Mouse (Mus musculus): Measurements from ENCODE around the gene Cd44.

The Cd44 gene

DNA sequence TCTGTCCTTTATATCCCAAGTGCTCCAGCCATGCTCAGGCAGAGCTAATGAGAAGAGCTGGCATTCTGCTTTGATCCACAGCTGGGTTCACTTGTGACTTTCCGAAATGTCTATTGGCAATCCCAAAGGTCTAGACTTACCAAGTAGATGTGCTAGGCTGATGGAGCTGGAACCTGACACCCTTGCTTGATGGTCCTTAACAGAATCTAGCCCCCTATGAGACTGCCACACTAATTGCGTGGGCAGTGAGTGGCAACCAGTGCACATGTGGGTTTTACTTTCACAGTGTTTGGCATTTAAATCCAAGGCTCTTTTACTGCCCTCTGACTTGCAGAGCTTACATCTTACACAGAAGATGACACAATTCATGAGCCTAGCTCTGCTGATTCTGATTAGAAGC lies 29.0 kb downstream of the Cd44 start:
- DNase-seq (ENCODE audit: extremely low spot score) = no peak

GRCm38 (mm10) chr2:102868444-102868843 lies 33.0 kb downstream of the Cd44 start:
- DNase-seq (ENCODE audit: extremely low spot score) = no peak

- no peak for DNase-seq (ENCODE audit: extremely low spot score)
Measured at GRCm38 (mm10) chr2:102867396-102868088, 33.9 kb downstream of the Cd44 start.

DNA sequence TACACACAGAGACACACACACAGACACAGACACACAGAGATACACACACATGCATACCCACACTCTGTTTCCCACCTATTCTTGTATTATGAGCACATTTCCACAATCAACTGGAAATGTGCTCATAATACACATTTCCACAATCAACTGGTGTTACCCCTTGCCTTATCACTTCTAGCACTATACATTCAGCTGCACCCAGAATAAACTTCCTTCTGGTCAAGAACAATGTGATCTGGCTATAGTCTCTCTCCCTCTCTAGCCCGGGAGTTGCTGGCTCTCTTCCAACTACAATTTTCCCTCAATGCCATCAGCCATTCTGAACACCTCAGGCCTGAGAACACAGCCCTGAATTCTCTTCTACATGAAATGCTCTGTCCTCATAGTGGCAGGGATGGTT lies 34.9 kb downstream of the Cd44 start:
- DNase-seq (ENCODE audit: extremely low spot score) = no peak

DNA sequence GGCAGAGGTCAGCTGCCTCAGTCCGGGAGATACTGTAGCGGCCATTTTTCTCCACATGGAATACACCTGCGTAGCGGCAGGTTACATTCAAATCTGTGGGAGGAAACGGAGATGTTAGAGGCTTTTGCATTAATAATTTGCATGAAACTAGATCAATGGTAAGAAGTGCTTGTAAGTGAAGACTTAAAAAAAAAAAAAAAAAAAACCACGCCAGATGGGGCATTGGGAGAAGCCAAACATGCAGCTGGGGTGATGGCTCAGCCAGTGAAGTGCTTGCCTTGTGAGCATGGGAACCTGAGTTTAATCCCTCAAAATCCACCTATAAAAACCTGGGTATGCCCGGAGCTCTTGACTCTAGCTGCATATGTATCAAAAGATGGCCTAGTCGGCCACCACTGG lies 36.1 kb downstream of the Cd44 start:
- no peak for DNase-seq (ENCODE audit: extremely low spot score)

DNA sequence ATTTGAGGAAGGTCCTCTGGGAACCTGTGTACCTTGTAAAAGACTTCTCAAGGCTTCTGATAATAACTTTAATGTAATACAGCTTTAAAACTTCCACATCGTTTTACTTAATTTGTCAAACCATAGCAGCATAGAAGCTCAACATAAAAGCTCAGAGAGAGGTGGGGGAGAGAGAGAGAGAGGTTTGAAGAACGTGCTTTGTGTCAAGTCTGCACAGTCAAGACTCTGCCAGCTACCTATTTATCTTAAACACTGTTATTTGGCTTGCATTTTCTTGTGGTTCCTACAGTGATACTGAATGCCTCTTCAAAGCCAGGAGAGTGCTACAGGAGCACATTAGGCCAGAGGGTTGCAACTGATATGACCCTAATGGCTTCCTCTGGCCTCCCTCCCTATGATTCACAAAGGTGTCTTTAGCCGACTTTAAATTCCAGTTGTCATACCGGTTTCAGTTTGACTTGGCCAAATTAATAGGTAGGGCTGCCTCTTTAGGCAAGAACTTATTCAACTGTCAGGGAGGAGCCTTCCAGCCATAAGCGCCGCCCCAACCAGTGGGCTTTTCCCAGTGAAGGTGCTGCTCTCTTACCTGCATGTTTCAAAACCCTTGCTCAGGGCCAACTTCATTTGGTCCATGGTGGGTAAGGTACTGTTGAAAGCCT lies 36.6 kb downstream of the Cd44 start:
- DNase-seq (ENCODE audit: extremely low spot score) = no peak

DNA sequence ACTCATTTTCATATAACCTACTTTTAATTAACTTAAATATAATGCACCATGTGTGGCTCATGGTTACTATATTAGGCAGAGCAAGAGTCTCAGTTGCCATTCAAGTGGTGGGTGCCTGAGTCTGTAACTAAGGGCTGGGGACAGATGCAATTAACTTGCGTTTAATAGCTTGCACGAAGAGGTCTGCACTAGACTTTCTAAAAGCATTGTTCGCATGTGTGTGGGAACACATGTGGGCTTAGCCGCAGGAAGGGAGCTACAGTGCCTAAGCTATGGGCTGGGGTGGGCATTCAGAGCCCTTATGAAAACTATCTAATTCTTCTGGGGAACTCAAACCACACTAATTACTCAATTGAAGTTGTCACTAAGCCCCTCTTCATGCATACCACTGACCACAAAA lies 37.4 kb downstream of the Cd44 start:
- no peak for DNase-seq (ENCODE audit: extremely low spot score)

GRCm38 (mm10) chr2:102863583-102863982 lies 37.9 kb downstream of the Cd44 start:
- no peak for DNase-seq (ENCODE audit: extremely low spot score)

GRCm38 (mm10) chr2:102862706-102863105 lies 38.8 kb downstream of the Cd44 start:
- no peak for DNase-seq (ENCODE audit: extremely low spot score)

DNA sequence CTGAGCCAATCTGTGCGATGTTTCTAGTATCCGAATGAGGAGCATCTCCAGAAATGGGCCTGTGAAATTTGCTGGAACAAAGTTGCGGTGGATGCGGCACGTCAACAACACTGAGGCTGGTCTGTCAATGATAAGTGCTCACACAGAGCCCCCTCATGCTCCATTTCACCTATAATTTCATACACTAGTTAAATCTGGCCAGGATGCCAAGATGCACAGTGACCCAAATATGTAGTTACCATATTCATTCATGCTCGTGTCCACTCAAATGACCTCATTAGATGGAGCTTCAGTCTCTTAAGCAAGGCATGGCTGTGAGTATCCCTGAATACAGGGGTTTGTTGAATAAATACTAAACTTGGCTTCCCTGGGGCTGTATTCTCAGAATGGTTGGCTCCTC lies 43.2 kb downstream of the Cd44 start:
- DNase-seq (ENCODE audit: extremely low spot score) = no peak

- no peak for DNase-seq (ENCODE audit: extremely low spot score)
Measured at GRCm38 (mm10) chr2:102853297-102853696, 48.2 kb downstream of the Cd44 start.

DNA sequence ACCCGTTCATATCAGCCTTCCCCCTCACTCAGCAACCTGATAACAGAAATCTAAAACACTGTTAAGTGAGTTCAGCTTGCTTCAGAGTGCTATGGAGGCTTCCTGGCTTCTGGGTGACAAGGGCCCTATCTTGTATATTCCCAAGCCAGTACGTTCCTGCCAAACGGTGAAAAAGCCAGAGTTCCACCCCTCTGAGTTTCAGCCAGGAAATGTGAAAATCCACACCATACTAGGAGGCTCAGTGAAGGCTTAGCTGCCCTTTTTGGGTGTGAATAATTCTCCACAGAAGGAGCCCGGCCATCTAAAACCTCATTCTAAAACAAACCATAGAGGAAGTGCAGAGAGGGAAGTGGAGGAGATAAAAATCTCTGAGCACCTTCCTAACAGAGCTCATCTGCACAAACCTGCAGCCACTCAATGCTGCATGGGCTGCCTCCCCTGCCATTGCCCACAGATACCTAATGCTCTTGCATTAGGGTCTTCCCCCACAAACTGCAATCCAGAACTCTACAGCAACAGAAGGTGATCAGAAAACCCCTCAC lies 49.5 kb downstream of the Cd44 start:
- no peak for DNase-seq (ENCODE audit: extremely low spot score)

DNA sequence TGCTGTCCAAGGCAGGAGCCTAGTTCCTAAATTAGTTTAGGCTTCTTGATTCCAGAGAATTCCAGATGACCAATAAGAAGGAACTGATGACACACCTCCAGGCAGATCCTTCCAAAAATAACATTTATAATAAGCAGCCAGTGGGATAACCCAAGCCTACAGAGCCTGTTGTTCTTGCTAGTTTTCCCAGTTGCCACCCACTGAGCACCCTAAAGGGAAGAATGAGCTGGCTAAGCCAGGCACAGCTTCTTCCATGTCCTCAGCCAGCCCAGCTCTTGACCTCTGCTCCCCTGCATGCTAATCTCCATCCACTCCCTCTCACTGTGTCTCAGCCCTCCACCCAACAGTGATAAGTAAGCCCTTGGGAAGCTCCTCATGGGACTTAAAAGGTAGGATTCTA lies 51.4 kb downstream of the Cd44 start:
- DNase-seq (ENCODE audit: extremely low spot score) = no peak

- no peak for DNase-seq (ENCODE audit: extremely low spot score)
Measured at GRCm38 (mm10) chr2:102848811-102849433, 52.5 kb downstream of the Cd44 start.

- DNase-seq (ENCODE audit: extremely low spot score) = no peak
Measured at GRCm38 (mm10) chr2:102841231-102841630, 60.2 kb downstream of the Cd44 start.

GRCm38 (mm10) chr2:102838179-102838578 lies 63.3 kb downstream of the Cd44 start:
- no peak for DNase-seq (ENCODE audit: extremely low spot score)

DNA sequence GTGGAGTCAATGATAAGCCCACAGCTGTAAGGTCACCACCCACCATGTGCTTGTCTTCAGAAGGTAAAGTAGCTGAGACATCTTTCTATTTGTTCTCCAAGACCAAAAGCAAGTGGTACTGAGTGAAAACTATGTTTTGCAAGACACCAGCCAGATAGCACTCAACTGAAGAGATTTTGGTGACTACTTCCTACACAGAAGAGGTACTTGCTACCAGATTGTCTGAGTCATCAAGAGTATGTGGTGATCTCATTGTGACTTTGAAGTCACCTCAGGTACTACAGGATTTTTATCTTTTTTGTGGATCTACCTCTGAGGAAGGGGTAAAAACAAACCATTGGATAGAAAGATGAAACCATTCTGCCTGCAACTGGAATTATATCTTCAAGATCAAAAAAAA lies 69.9 kb downstream of the Cd44 start:
- no peak for DNase-seq (ENCODE audit: extremely low spot score)

DNA sequence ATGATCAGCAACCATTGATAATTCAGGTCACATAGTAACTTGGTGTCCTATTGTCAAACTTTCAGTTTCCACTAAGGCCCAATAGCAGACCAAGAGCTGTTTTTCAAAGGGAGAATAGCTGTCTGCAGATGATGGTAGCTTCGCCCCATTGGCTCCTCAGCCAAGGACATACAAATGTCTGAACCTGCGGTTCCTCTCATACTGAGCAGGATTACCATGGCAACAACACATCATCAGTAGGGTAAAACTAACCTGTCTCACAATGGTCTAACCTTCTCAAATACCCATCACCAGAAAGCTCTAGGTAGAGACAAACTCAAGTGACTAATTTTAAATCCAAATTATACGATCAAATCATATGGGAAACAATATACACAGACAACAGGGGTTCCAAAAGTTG lies 72.3 kb downstream of the Cd44 start:
- DNase-seq (ENCODE audit: extremely low spot score) = no peak

DNA sequence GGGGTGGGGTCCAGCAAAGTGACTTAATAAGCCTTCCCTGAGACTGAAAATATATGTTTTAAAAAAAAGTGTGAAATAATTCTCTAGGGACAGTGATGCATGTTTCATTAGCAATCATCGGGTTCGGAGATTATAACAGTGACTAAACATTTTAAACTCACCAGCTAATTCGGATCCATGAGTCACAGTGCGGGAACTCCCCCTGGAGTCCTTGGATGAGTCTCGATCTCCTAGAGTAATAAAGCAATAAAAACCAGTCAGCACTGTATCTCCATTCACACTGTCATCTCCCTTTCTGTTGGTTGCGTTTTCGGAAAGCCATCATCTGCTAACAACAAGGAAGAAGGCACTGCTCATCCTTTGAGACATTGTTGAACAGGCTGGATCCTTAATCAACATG lies 73.1 kb downstream of the Cd44 start:
- no peak for DNase-seq (ENCODE audit: extremely low spot score)

DNA sequence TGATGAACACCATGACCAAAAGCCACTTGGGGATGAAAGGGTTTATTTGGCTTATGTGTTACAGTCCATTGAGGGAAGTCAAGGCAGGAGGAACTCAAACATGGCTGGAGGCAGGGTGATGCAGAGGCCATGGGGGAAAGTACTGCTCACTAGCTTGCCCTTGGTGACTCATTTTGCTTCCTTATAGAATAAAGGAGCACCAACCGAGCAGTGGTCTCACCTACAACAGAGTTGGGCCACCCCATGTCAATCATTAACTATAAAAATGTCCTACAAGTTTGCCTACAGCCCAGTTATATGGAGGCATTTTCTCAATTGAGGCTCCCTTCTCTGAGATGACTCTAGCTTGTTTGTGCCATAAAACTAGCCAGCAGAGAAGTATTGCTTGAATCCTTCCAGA lies 73.6 kb downstream of the Cd44 start:
- DNase-seq (ENCODE audit: extremely low spot score) = no peak

DNA sequence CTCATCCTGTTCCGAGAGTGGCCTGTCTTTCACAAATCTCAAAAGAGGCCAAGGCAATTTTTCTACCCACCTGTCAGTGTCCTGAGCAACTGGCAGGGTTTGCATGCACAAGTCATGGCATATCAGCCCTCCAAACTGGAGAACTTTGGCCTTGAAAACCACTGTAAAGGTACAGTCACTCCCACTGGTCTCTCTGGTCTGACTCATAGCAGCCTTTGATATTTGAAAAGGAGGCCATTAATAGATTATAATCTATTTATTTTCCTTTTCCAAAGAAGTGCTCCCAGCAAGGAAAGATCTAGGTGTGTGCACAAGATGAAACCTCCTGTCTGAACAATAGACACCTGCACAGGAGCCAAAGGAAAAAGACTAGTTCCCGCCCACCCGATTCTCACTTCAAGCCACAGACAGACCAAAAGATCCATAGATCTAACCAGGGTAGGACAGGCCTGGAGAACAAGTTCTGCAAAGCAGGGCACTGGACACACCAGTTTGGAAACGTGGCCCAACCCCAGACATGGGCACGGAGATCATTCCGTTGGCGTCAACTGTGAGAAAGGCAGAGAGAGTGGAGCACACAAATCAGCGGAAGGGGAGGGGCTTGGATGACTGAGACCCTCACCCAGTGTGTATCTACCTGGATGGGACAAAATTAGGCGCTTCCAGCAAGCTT lies 75.4 kb downstream of the Cd44 start:
- DNase-seq (ENCODE audit: extremely low spot score) = no peak

DNA sequence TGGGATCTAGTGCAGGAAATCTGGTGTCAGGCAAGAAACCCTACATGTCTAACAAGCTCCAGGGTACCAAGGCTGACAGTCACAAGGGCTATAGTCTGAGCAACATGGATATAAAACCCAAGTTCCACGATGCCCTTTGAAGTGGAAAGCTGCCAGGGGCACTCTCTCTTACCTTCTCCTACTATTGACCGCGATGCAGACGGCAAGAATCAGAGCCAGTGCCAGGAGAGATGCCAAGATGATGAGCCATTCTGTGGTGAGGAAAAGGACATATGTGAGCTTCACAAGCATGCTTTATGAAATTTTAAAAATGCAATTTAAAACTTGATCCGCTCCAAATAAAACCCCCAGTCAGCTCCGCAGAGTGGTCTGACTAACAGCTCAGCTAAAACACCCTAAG lies 79.4 kb downstream of the Cd44 start:
- DNase-seq (ENCODE audit: extremely low spot score) = no peak

DNA sequence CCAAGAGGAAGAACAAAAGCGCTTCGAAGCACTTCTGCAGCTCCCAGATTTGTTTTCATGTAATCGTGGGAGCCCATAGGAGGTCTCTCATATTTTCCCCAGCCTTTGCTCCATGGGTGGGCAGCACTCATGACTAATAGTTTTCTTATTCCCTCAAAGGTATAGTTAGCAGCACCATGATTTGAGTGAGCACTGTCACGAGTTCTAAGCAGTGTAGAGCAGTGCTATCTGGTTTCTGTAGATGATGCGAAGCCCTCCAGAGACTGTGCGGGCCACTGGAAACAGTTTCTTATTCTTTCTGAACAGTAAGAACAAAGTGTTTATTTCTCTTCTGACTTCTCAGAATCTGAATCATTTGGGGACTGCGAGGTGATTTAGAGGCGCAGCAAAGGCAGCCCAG lies 80.7 kb downstream of the Cd44 start:
- DNase-seq (ENCODE audit: extremely low spot score) = no peak
